Mouse (Mus musculus) cerebellum, adult 18-20 months (tissue): ENCODE data around the gene Mcu.

Experiments
- DNase-seq, 2 experiments: peaks; one replicate each; pipeline ENCODE4 v3.0.0; 2021

Gene Mcu

DNA sequence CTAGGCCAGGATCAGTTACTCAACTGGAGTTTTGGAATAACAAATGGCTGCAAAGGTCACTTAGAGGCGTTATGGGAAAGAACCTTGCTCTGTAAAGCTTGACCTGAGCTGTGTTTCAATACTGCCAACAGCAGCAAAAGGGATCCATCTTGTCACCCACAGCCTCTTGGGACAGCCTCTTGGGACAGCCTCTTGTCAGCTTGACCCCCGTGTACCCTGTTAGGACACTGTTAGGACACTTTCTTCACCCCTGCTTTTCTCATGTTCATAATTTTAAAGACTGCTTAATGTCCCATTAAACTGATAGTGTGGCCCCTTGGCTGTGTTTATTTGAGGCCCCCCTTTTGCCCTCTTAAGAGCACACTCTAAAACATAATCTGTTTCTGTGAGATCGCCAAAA lies 192.0 kb downstream of the Mcu start:
- no peak for DNase-seq

DNA sequence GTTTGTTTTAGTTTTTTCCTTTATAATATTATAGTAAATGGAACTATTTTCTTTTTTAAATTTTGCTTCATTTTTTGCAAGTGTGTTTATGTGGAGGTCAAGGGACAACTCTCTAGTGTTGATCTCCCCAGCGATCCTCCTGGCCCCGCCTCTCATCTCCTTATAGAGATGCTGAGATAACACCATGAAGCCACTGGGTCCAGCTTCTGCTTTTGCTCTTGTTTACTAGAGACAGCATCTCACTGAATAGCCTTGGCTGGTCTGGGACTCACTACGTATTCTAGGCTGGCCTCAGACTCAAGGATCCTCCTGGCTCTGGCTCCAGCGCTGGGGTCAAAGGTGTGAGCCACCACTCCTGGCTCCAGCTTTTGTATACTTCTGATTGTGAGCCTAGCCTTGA lies 197.0 kb downstream of the Mcu start:
- DNase-seq = no peak

DNA sequence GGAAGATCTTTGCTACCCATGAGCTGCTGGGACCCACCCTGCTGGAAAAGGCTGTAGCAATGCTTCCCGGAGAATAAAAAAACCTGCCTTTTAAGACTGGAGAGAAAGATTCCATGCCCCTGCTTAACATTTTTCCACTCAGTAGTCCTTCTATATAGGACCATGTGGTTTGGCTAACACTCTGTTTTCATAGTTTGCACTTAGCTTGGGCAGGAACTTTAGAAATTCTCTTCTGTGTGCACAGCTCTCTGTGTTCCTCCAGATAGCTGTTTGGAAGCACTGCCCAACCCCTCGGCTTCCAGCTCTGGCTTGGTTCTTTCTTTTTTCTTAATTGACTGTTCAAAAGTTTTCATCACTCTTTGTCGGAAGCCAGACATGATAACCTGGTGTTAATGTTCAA lies 199.9 kb downstream of the Mcu start:
- DNase-seq = no peak

DNA sequence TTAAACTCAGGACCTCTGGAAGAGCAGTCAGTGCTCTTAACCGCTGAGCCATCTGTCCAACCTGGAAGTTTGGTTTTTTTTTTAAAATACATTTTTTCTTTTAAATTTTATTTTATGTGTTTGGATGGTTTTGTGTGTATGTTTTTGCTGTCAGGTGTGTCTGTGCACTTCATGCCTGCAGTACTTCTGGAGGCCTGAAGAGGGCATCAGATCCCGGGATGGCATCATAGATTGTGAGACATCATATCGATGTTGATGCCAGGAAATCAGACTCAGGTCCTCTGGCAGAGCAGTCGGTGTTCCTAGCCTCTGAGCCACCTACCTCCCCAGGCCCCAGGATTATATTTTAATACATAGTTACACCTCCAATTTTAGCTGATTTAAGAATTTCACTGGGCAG lies 202.8 kb downstream of the Mcu start:
- DNase-seq = no peak

DNA sequence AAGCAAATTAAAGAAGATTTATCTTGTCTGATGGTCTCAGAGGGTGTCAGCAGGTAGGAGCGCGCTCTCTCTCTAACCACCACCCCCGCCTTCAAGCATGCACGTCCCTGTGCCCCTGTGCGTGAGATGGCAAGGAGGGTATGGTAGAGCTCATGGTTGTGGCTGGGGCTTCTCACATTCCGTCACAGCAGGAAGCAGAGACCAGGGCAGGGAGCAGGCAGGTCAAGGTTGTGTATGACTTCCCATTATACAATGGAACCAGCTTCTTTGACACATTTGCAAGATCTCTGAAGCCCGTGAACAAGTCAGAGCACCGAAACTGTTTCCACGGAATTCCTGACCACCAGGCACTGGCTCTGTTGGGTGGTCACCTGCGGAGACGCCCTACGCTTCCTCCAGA lies 206.2 kb downstream of the Mcu start:
- DNase-seq = no peak

DNA sequence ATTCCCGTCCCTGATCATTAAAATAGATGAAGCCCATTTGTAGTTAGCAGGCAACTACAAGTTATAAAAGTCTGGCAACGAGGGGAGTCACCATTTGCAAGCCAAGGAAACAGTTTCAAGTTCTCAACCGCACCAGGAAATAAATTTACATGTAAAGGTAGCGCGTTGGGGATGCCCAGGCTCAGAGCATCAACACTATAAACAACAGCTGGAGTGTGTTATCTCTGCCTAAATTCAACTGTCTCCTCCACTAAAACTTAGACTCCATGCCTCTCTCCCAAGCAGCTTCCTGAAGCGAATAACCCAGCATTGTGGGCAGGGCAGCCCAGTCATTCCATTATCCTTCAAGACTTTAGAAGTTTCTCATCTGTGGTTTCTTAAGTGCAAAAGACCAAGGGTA lies 208.0 kb downstream of the Mcu start:
- no peak for DNase-seq

DNA sequence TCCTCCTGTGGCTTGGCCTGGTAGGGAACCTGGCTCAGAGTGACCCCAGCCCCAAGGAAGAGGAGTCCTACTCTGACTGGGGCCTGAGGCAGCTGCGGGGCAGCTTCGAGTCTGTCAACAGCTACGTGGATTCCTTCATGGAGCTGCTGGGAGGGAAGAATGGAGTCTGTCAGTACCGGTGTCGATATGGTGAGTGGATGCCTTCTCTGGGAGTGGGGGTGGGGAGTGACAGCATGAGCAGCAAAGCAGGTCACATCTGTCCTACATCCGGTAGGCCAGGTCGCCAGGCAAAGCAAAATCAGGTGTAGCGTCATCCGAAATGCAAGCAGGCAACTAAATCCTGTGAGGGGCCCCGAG lies 212.7 kb downstream of the Mcu start:
- no peak for DNase-seq

DNA sequence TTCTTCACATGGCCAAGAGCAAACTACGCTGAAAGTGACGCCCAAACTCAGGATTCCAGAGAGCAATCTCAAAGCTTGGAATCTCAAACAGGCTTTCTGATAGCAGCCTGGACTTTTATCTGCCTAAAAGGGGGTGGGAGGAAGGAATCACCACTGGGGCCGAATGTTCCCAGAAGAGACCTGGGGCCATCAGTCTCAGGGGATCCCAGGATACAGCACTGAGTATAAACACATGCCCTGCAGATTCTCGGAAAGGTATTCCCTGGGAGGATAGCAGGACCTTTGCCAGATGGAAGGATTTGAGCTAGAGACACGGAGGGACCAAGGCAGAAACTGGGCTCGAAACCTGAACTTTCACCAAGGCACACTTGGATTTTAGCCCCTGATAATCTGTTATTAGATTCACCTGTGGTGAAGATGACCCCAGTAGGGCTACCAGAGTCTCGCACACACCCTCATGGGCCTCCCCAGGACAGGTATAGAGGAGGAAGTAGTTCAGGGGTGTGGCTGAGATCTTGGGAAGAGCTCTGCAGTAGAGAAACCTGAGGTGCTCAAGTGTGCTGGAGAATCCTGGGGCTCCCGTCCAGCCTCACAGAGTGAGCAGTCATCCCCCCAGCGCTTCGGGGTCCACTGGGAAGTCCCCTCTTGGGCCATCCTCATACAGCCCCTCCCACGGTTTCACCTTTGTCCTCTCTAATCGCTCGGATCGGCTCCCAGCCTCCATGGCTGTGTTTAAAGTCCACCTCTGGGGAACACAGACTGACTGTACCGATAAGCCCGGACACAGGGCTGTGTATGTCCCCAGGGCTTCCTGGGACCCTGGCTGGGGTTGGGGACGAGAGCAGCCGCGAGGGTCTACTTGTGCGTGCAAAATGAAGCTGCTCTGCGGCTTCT lies 213.3 kb downstream of the Mcu start, which contains the start of gene Pla2g12b:
Pla2g12b (plus strand) TSS at position 762 of the 894 bp plus-strand sequence.
- DNase-seq = no peak
